Mouse (Mus musculus): ENCODE data around the gene Adamts18.

GRCm38 (mm10) chr8:113809929-113810328, 38.6 kb downstream of the Adamts18 start:
- TF ChIP-seq CTCF (IDR thresholded peaks at IDR 0.05; ENCODE audit: low read depth) (no peak), EP300 (IDR thresholded peaks at IDR 0.05; ENCODE audit: low read depth) (no peak)

Data from heart, postnatal 0 days (tissue).